Mouse (Mus musculus) hindbrain, embryonic 13.5 days (tissue): ENCODE measurements around the gene Ubxn6. TPM values are rescaled to one million over a fixed set of nuclear protein-coding genes. Genes with fewer than 3 reads are reported as not detected.
"Not testable (repeated sequence)": the region's sequence is repeated elsewhere in the genome, so short reads cannot be mapped to it uniquely, and the experiment has no call there.

Experiments
- ATAC-seq: fragments of 200-750 bp; cut with Nextera tagmentation; 2 replicates; pipeline ENCODE4 v1.8.0; 2017; ENCODE audit warnings: moderate TSS enrichment; ENCODE audit not compliant: low FRiP score
- H3K27ac ChIP-seq: fragments of 300-500 bp; sonication (generic); 2 replicates; pipeline ENCODE4 v1.5.1; 2015; ENCODE audit warnings: inconsistent platforms, mild to moderate bottlenecking, moderate library complexity
- H3K27me3 ChIP-seq: fragments of 300-500 bp; sonication (generic); 2 replicates; pipeline ENCODE4 v1.6.1; 2015; ENCODE audit warnings: mild to moderate bottlenecking, inconsistent platforms
- H3K36me3 ChIP-seq: fragments of 300-500 bp; sonication (generic); 2 replicates; pipeline ENCODE4 v1.6.1; 2015; ENCODE audit warnings: mild to moderate bottlenecking, inconsistent platforms
- H3K4me1 ChIP-seq: fragments of 300-500 bp; sonication (generic); replicated peaks from 2 replicates; pipeline ENCODE4 v1.6.1; 2015; ENCODE audit warnings: inconsistent platforms
- H3K4me2 ChIP-seq: fragments of 300-500 bp; sonication (generic); 2 replicates; pipeline ENCODE4 v1.6.1; 2015; ENCODE audit warnings: inconsistent platforms, mild to moderate bottlenecking, moderate library complexity
- H3K4me3 ChIP-seq: fragments of 300-500 bp; sonication (generic); 2 replicates; pipeline ENCODE4 v1.5.1; 2015; ENCODE audit warnings: mild to moderate bottlenecking, inconsistent platforms
- H3K9ac ChIP-seq: fragments of 300-500 bp; sonication (generic); 2 replicates; pipeline ENCODE4 v1.6.1; 2015; ENCODE audit warnings: mild to moderate bottlenecking, inconsistent platforms
- H3K9me3 ChIP-seq: fragments of 300-500 bp; sonication (generic); 2 replicates; pipeline ENCODE4 v1.6.1; 2016; ENCODE audit warnings: inconsistent platforms
- WGBS: fragments of 180-500 bp; shearing (Covaris S2); methylation state at CpG from one replicate; pipeline ENCODE4 v1.1.7; 2015; 5-methylcytosine and 5-hydroxymethylcytosine counted together
- polyA plus RNA-seq: library from polyadenylated mRNA; unstranded; fragments of >200 nt; fragmentation: Nextera tagmentation; extraction: Ambion mirVana; gene quantifications from 2 replicates; pipeline ENCODE4 v1.2.1, GENCODE M21; 2015

The Ubxn6 gene
- polyA plus RNA-seq, 1 experiment from 2014 or later: 86.0 TPM

DNA sequence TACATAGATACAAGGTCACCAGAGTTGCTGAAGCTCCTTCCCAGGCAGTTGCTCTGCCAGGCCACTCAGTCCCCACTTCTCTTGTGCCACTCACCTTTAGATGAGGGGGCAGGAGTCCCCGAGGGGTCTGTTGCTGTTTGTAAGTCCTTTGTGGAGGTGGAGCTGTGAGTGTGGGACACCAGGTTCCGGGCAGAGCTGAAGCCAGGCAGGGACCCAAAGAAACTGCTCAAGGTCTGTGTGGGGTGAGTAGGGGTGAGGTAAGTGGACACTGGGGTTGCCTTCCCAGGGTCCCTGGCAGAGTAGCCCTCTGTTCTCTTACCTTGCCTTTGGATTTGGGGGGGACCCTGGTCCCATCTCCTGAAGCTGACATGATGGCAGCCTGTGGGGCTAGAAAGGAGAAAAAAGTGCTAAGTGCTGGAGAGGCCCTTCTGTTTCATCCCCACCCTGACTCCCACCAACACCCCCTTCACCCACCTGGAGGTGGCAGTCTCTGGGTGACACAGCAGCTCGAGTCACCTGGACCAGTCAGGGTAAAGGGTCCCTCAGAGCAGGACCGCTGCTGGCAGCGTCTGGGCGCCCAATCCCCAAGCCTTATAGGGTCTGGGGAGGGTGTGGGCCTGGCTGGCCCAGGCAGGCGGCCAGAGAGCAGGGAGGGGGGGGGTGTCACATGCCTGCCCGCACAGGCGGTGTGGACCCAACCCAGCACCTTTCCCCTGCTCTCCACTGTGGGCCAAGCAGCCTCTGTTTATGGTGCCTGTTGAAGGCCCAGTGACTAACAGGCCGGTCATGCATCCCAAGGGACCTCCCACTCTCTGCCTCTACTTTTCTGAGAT is 34.6 kb upstream of the Ubxn6 start, which contains the start of gene Plin4:
TSS of gene Plin4 (minus strand) at position 585 of the 833 bp plus-strand sequence.
- Histone ChIP-seq H3K36me3 (peaks cover 9% of the 10 kb centered on the region), H3K9me3 (no peaks in the 10 kb centered on the region), H3K4me3 (no peak within 1 kb of the TSS), H3K4me1 (peaks cover 13% of the 10 kb centered on the region), H3K27me3 (no peaks in the 10 kb centered on the region), H3K9ac (no peak within 1 kb of the TSS), H3K27ac (0 out of 2 replicates have a peak within 1 kb of the TSS, but pooled peaks have one; percentile 3), H3K4me2 (no peak within 1 kb of the TSS)
- 63% methylated on average over 10 of the region's 10 CpGs for WGBS
- ATAC-seq: no peak

- no peak overlapping the region for H3K4me2 ChIP-seq
- H3K27me3 ChIP-seq: no peaks in the 10 kb centered on the region
- no peak for ATAC-seq
- no peak overlapping the region for H3K9ac ChIP-seq
- no peak overlapping the region for H3K4me3 ChIP-seq
- peaks cover 13% of the 10 kb centered on the region for H3K4me1 ChIP-seq
- H3K27ac ChIP-seq: no peak overlapping the region
- no peaks in the 10 kb centered on the region for H3K9me3 ChIP-seq
- WGBS: 78% methylated on average over 6 of the region's 6 CpGs
- H3K36me3 ChIP-seq: peaks cover 15% of the 10 kb centered on the region
Measured at GRCm38 (mm10) chr17:56108334-56109044, 33.7 kb upstream of the Ubxn6 start.

- Histone ChIP-seq H3K4me2 (no peak overlapping the region), H3K27me3 (no peaks in the 10 kb centered on the region), H3K36me3 (peaks cover 23% of the 10 kb centered on the region), H3K9ac (no peak overlapping the region), H3K27ac (no peak overlapping the region), H3K9me3 (no peaks in the 10 kb centered on the region), H3K4me1 (peaks cover 9% of the 10 kb centered on the region), H3K4me3 (no peak overlapping the region)
- WGBS: 87% methylated on average over 2 of the region's 2 CpGs
- ATAC-seq: no peak
Measured at GRCm38 (mm10) chr17:56107736-56108135, 32.9 kb upstream of the Ubxn6 start.

- H3K27me3 ChIP-seq: no peaks in the 10 kb centered on the region
- WGBS: 81% methylated on average over 4 of the region's 4 CpGs
- no peak overlapping the region for H3K9ac ChIP-seq
- H3K4me1 ChIP-seq: peaks cover 7% of the 10 kb centered on the region; the same call in 1 of the 2 replicates
- no peaks in the 10 kb centered on the region for H3K9me3 ChIP-seq
- no peak overlapping the region for H3K4me3 ChIP-seq
- H3K27ac ChIP-seq: no peak overlapping the region
- H3K4me2 ChIP-seq: no peak overlapping the region
- no peak for ATAC-seq
- peaks cover 30% of the 10 kb centered on the region for H3K36me3 ChIP-seq
Measured at GRCm38 (mm10) chr17:56106981-56107380, 32.2 kb upstream of the Ubxn6 start.

DNA sequence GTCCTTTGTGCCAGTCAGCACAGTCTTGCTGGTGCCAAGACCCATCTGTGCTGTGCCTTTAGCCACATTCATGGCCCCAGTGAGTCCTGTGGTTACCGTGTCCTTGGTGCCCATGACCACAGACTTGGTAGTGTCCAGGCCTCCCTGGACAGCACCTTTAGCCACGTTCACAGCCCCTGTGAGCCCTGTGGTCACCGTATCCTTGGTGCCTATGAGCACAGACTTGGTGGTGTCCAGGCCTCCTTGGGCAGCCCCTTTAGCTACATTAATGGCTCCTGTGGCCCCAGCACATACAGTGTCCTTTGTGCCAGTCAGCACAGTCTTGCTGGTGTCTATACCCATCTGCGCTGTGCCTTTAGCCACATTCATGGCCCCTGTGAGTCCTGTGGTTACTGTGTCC is 31.6 kb upstream of the Ubxn6 start:
- not testable (repeated sequence) for ATAC-seq, H3K27ac ChIP-seq, H3K4me3 ChIP-seq, H3K4me1 ChIP-seq, H3K4me2 ChIP-seq, H3K27me3 ChIP-seq, H3K9me3 ChIP-seq, H3K9ac ChIP-seq
- 93% methylated on average over 4 of the region's 4 CpGs for WGBS
- peaks cover 36% of the 10 kb centered on the region for H3K36me3 ChIP-seq

DNA sequence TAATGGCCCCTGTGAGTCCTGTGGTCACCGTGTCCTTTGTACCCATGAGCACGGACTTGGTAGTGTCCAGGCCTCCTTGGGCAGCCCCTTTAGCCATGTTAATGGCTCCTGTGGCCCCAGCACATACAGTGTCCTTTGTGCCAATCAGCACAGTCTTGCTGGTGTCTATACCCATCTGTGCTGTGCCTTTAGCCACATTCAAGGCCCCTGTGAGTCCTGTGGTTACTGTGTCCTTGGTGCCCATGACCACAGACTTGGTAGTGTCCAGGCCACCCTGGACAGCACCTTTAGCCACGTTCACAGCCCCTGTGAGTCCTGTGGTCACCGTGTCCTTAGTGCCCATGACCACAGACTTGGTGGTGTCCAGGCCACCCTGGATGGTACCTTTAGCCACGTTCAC is 30.0 kb upstream of the Ubxn6 start:
- not testable (repeated sequence) for H3K9me3 ChIP-seq, ATAC-seq, H3K4me1 ChIP-seq, H3K27ac ChIP-seq, H3K4me3 ChIP-seq, H3K4me2 ChIP-seq, H3K9ac ChIP-seq, H3K27me3 ChIP-seq
- peaks cover 52% of the 10 kb centered on the region for H3K36me3 ChIP-seq
- 93% methylated on average over 3 of the region's 5 CpGs for WGBS

DNA sequence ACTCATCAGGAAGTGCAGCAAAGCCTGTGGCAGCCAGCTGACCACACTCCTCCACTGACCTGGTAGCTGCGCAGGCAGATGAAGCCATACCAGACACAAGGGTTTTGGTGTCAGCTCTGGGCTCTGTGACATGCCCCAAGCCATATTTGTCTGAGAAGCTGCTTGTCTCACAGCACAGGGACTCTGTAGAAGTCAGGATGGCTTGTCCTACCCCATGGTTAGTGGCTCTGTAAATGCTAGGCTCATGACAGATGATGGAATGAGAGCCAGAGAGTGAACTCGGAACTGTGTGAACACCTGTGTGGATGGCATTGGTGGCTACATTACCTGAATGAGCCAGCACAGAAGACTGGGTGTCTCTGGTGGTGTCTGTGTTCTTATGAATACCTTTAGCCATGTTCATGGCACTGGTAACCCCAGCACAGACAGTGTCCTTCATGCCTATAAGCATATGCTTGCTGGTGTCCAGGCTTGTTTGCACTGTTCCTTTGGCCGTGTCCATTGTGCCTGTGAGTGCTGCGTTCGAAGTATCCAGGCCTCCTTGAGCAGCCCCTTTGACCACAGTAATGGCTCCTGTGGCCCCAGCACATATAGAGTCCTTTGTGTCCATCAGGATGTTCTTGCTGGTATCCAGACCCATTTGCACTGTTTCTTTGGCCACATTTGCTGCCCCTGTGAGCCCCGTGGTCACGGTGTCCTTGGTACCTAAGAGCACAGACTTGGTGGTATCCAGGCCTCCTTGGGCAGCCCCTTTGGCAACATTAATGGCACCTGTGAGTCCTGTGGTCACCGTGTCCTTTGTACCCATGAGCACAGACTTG is 28.8 kb upstream of the Ubxn6 start:
- Histone ChIP-seq H3K9ac (no peak overlapping the region), H3K4me1 (no peaks in the 10 kb centered on the region), H3K27me3 (no peaks in the 10 kb centered on the region), H3K27ac (no peak overlapping the region), H3K4me3 (no peak overlapping the region), H3K4me2 (no peak overlapping the region), H3K36me3 (peaks cover 61% of the 10 kb centered on the region), H3K9me3 (no peaks in the 10 kb centered on the region)
- WGBS: 91% methylated on average over 8 of the region's 8 CpGs
- ATAC-seq: no peak

DNA sequence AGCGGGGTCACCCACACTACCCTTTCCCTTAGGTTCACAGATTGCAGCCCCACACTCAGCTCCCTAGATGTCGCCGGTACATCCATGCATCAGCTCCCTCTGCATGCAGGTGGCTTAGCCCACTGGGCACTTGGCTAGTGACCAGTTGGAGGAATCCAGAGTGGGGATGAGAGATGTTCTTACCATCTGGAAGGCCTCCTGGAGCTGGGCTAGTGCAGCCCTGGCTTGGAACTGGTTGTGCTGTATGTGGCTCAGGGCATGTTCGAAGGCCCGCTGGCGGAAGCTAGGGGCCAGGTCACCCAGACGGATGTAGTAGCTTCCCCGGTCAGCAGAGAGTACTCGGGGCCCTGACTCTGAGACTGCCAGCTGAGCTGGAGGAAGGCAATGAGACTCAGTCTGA is 28.1 kb upstream of the Ubxn6 start:
- ATAC-seq: no peak
- Histone ChIP-seq H3K9ac (no peak overlapping the region), H3K4me3 (no peak overlapping the region), H3K27ac (no peak overlapping the region), H3K4me1 (no peaks in the 10 kb centered on the region), H3K9me3 (no peaks in the 10 kb centered on the region), H3K36me3 (peaks cover 67% of the 10 kb centered on the region), H3K27me3 (no peaks in the 10 kb centered on the region), H3K4me2 (no peak overlapping the region)
- 89% methylated on average over 9 of the region's 9 CpGs for WGBS

DNA sequence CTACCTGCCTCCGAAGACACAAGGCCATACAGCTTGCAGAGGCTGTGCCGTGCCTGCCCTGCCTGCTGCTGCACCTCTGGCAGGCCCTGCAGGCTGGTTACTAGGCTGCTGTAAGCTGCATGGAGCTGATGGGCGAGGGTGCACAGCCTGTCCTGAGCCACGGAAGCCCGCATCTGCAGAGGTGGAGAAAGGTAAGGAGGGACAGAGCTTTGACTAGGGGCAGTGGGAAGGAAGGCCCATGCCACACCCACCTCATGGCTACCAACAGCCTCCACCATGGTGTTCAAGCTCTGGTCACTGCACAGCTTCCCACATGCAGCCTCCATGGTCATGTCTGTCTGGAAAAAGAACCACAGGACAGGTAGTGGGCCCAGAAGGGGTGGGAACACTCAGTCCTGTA is 27.3 kb upstream of the Ubxn6 start:
- ATAC-seq: 0 out of 2 replicates have a peak, but pooled peaks have one; percentile 13
- Histone ChIP-seq H3K9me3 (no peaks in the 10 kb centered on the region), H3K27me3 (no peaks in the 10 kb centered on the region), H3K9ac (no peak overlapping the region), H3K4me2 (no peak overlapping the region), H3K27ac (no peak overlapping the region), H3K36me3 (peaks cover 70% of the 10 kb centered on the region), H3K4me1 (no peaks in the 10 kb centered on the region), H3K4me3 (no peak overlapping the region)
- WGBS: 93% methylated on average over 5 of the region's 5 CpGs

DNA sequence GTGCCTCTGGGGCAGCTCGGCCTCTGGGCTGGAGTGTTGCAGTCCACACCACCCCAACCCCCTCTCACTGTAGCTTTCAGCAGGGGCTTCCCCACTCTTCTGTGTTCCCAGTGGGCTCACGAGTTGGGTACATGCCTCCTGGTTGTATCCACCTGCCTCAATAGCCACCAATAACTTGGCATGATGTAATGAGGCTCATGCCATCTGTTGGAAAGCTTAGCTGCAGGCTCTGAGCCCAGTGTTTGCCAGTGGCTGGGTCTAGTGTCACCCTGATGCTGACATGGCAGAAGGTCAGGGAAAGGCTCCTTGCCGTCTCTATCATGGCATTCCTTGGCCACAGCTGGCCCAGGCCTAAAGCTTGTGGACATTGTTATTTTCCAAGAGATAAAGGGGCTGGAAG is 26.0 kb upstream of the Ubxn6 start:
- no peak overlapping the region for H3K4me3 ChIP-seq

GRCm38 (mm10) chr17:56098711-56099572 is 24.1 kb upstream of the Ubxn6 start:
- H3K4me3 ChIP-seq: no peak overlapping the region
- H3K27ac ChIP-seq: no peak overlapping the region
- 93% methylated on average over 15 of the region's 15 CpGs for WGBS
- ATAC-seq: no peak
- no peaks in the 10 kb centered on the region for H3K27me3 ChIP-seq
- H3K4me2 ChIP-seq: no peak overlapping the region
- H3K36me3 ChIP-seq: peaks cover 86% of the 10 kb centered on the region
- no peaks in the 10 kb centered on the region for H3K4me1 ChIP-seq
- H3K9ac ChIP-seq: no peak overlapping the region
- H3K9me3 ChIP-seq: no peaks in the 10 kb centered on the region

More for the DNA sequence above, 26.0 kb upstream of the Ubxn6 start:
- Histone ChIP-seq H3K27ac (no peak overlapping the region), H3K9me3 (no peaks in the 10 kb centered on the region), H3K4me1 (no peaks in the 10 kb centered on the region), H3K27me3 (no peaks in the 10 kb centered on the region), H3K36me3 (peaks cover 83% of the 10 kb centered on the region), H3K9ac (no peak overlapping the region), H3K4me2 (no peak overlapping the region)
- 94% methylated on average over 3 of the region's 3 CpGs for WGBS
- ATAC-seq: no peak
